Mouse (Mus musculus): ENCODE results near the gene Sgms1.

- TF ChIP-seq POLR2A (IDR thresholded peaks at IDR 0.05; ENCODE audit: insufficient read length, low read depth) (no peak), USF1 (IDR thresholded peaks at IDR 0.05; ENCODE audit: low read depth) (no peak)
These were observed 272.0 kb downstream of the Sgms1 start for GRCm38 (mm10) chr19:32117484-32118018.

Measured in myocyte (in vitro differentiated cells).